Mouse (Mus musculus) neural tube, embryonic 14.5 days (tissue): ENCODE measurements around the gene Hnf1b. TPM values are rescaled to one million over a fixed set of nuclear protein-coding genes. Genes with fewer than 3 reads are reported as not detected.

Source experiments
- ATAC-seq: fragments of 200-750 bp; cut with Nextera tagmentation; 2 replicates; pipeline ENCODE4 v1.8.0; 2017; ENCODE audit warnings: low read depth, mild to moderate bottlenecking, moderate TSS enrichment, moderate library complexity
- H3K27ac ChIP-seq: fragments of 300-500 bp; sonication (generic); 2 replicates; pipeline ENCODE4 v1.5.1; 2014; ENCODE audit warnings: low read depth, mild to moderate bottlenecking, control low read depth, low read length, moderate library complexity, mixed read lengths
- H3K27me3 ChIP-seq: fragments of 300-500 bp; sonication (generic); 2 replicates; pipeline ENCODE4 v1.6.1; 2014; ENCODE audit warnings: low read length; ENCODE audit not compliant: control insufficient read depth, insufficient read depth
- H3K36me3 ChIP-seq: fragments of 300-500 bp; sonication (generic); 2 replicates; pipeline ENCODE4 v1.6.1; 2014; ENCODE audit warnings: low read length, mixed read lengths; ENCODE audit not compliant: control insufficient read depth, insufficient read depth
- H3K4me1 ChIP-seq: fragments of 300-500 bp; sonication (generic); 2 replicates; pipeline ENCODE4 v1.6.1; 2014; ENCODE audit warnings: low read length; ENCODE audit not compliant: control insufficient read depth, insufficient read depth
- H3K4me2 ChIP-seq: fragments of 300-500 bp; sonication (generic); 2 replicates; pipeline ENCODE4 v1.6.1; 2014; ENCODE audit warnings: mild to moderate bottlenecking, low read depth, low read length, control low read depth
- H3K4me3 ChIP-seq: fragments of 300-500 bp; sonication (generic); 2 replicates; pipeline ENCODE4 v1.5.1; 2014; ENCODE audit warnings: low read depth, low read length, control low read depth, mixed read lengths
- H3K9ac ChIP-seq: fragments of 300-500 bp; sonication (generic); replicated peaks from 2 replicates; pipeline ENCODE4 v1.6.1; 2014; ENCODE audit warnings: low read depth, mild to moderate bottlenecking, control low read depth, low read length, mixed read lengths
- H3K9me3 ChIP-seq: fragments of 300-500 bp; sonication (generic); 2 replicates; pipeline ENCODE4 v1.6.1; 2016; ENCODE audit warnings: low read length; ENCODE audit not compliant: control insufficient read depth
- WGBS: fragments of 180-500 bp; shearing (Covaris S2); extraction: QIAGEN DNeasy Blood & Tissue Kit; methylation state at CpG from one replicate; pipeline ENCODE4 v1.1.7; 2014; 5-methylcytosine and 5-hydroxymethylcytosine counted together
- polyA plus RNA-seq: library from polyadenylated mRNA; unstranded; fragments of >200 nt; fragmentation: Nextera tagmentation; extraction: Ambion mirVana; gene quantifications from 2 replicates; pipeline ENCODE4 v1.2.1, GENCODE M21; 2014

Hnf1b gene
- 0.63 and 0.75 TPM in 2 replicates for polyA plus RNA-seq

- Histone ChIP-seq H3K4me2 (no peak within 1 kb of the TSS), H3K27me3 (peaks cover 24% of the 10 kb centered on the region), H3K4me1 (no peaks in the 10 kb centered on the region), H3K4me3 (no peak within 1 kb of the TSS), H3K27ac (no peak within 1 kb of the TSS), H3K9me3 (no peaks in the 10 kb centered on the region), H3K9ac (no peak within 1 kb of the TSS), H3K36me3 (no peaks in the 10 kb centered on the region)
- no peak for ATAC-seq
- under 1% methylated on average over 26 of the region's 36 CpGs for WGBS
Observed at GRCm38 (mm10) chr11:83849529-83850335, at the start of gene Hnf1b. Gene Hnf1b (plus strand): TSS chr11:83850063.

- Histone ChIP-seq H3K9ac (no peak overlapping the region), H3K27me3 (no peaks in the 10 kb centered on the region), H3K9me3 (no peaks in the 10 kb centered on the region), H3K4me2 (no peak overlapping the region), H3K4me3 (no peak overlapping the region), H3K27ac (no peak overlapping the region), H3K4me1 (no peaks in the 10 kb centered on the region), H3K36me3 (no peaks in the 10 kb centered on the region)
- no peak for ATAC-seq
- 69% methylated on average over 8 of the region's 8 CpGs for WGBS
Observed at GRCm38 (mm10) chr11:83802166-83802565, 47.7 kb upstream of the Hnf1b start.

- no peak overlapping the region for H3K4me2 ChIP-seq
- 94% methylated on average over 4 of the region's 4 CpGs for WGBS
- H3K36me3 ChIP-seq = no peaks in the 10 kb centered on the region
- no peaks in the 10 kb centered on the region for H3K27me3 ChIP-seq
- no peak overlapping the region for H3K4me3 ChIP-seq
- no peaks in the 10 kb centered on the region for H3K4me1 ChIP-seq
- H3K9ac ChIP-seq = no peak overlapping the region
- no peaks in the 10 kb centered on the region for H3K9me3 ChIP-seq
- no peak overlapping the region for H3K27ac ChIP-seq
- ATAC-seq = no peak
Observed at GRCm38 (mm10) chr11:83802581-83802980, 47.3 kb upstream of the Hnf1b start.

- no peak for ATAC-seq
- no peaks in the 10 kb centered on the region for H3K27me3 ChIP-seq
- H3K27ac ChIP-seq = no peak overlapping the region
- H3K36me3 ChIP-seq = no peaks in the 10 kb centered on the region
- no peak overlapping the region for H3K9ac ChIP-seq
- H3K4me1 ChIP-seq = no peaks in the 10 kb centered on the region
- no peak overlapping the region for H3K4me3 ChIP-seq
- WGBS = 85% methylated on average over 8 of the region's 8 CpGs
- no peak overlapping the region for H3K4me2 ChIP-seq
- H3K9me3 ChIP-seq = no peaks in the 10 kb centered on the region
Observed at GRCm38 (mm10) chr11:83810441-83810840, 39.4 kb upstream of the Hnf1b start.

- no peak for ATAC-seq
- WGBS = 87% methylated on average over 5 of the region's 5 CpGs
Observed at GRCm38 (mm10) chr11:83815191-83815590, 34.7 kb upstream of the Hnf1b start.

GRCm38 (mm10) chr11:83815628-83816027, 34.2 kb upstream of the Hnf1b start:
- Histone ChIP-seq H3K27ac (no peak overlapping the region), H3K9ac (no peak overlapping the region), H3K9me3 (no peaks in the 10 kb centered on the region), H3K27me3 (no peaks in the 10 kb centered on the region), H3K4me2 (no peak overlapping the region), H3K4me1 (no peaks in the 10 kb centered on the region), H3K4me3 (no peak overlapping the region), H3K36me3 (no peaks in the 10 kb centered on the region)
- 5% methylated on average over 9 of the region's 9 CpGs for WGBS
- ATAC-seq = no peak

More at GRCm38 (mm10) chr11:83815191-83815590, 34.7 kb upstream of the Hnf1b start:
- Histone ChIP-seq H3K36me3 (no peaks in the 10 kb centered on the region), H3K4me2 (no peak overlapping the region), H3K4me3 (no peak overlapping the region), H3K9ac (no peak overlapping the region), H3K27ac (no peak overlapping the region), H3K9me3 (no peaks in the 10 kb centered on the region), H3K4me1 (no peaks in the 10 kb centered on the region), H3K27me3 (no peaks in the 10 kb centered on the region)

GRCm38 (mm10) chr11:83817048-83817447, 32.8 kb upstream of the Hnf1b start:
- H3K27me3 ChIP-seq = no peaks in the 10 kb centered on the region
- H3K4me2 ChIP-seq = no peak overlapping the region
- no peak overlapping the region for H3K27ac ChIP-seq
- no peaks in the 10 kb centered on the region for H3K9me3 ChIP-seq
- H3K36me3 ChIP-seq = no peaks in the 10 kb centered on the region
- 42% methylated on average over 6 of the region's 6 CpGs for WGBS
- ATAC-seq = no peak
- H3K4me1 ChIP-seq = no peaks in the 10 kb centered on the region
- no peak overlapping the region for H3K9ac ChIP-seq
- H3K4me3 ChIP-seq = no peak overlapping the region

GRCm38 (mm10) chr11:83817994-83818393, 31.9 kb upstream of the Hnf1b start:
- Histone ChIP-seq H3K27ac (no peak overlapping the region), H3K9me3 (no peaks in the 10 kb centered on the region), H3K4me3 (no peak overlapping the region), H3K9ac (no peak overlapping the region), H3K36me3 (no peaks in the 10 kb centered on the region), H3K4me2 (no peak overlapping the region), H3K4me1 (no peaks in the 10 kb centered on the region), H3K27me3 (no peaks in the 10 kb centered on the region)
- no peak for ATAC-seq
- WGBS = 80% methylated on average over 4 of the region's 4 CpGs

GRCm38 (mm10) chr11:83818591-83819127, 31.2 kb upstream of the Hnf1b start:
- H3K4me2 ChIP-seq = no peak overlapping the region
- H3K9ac ChIP-seq = no peak overlapping the region
- H3K27ac ChIP-seq = no peak overlapping the region
- H3K9me3 ChIP-seq = no peaks in the 10 kb centered on the region
- WGBS = 47% methylated on average over 9 of the region's 9 CpGs
- H3K4me3 ChIP-seq = no peak overlapping the region
- no peaks in the 10 kb centered on the region for H3K36me3 ChIP-seq
- no peaks in the 10 kb centered on the region for H3K4me1 ChIP-seq
- H3K27me3 ChIP-seq = no peaks in the 10 kb centered on the region
- no peak for ATAC-seq
